Mouse (Mus musculus) adrenal gland, postnatal 36 days (tissue): ENCODE measurements around the gene Naa80. TPM values are rescaled to one million over a fixed set of nuclear protein-coding genes. Genes with fewer than 3 reads are reported as not detected.

ENCODE experiments used
- DNase-seq, 2 experiments: peaks; one replicate each; pipeline ENCODE4 v3.0.0; 2021; ENCODE audit warnings: mixed read lengths in 1 of 2
- total RNA-seq, 2 experiments: library from RNA; stranded (reverse); gene quantifications; 2 replicates each; pipeline ENCODE4 v1.2.3; 2021

Gene Naa80
- total RNA-seq, 2 experiments from 2014 or later = 14.5 to 19.5 TPM

GRCm38 (mm10) chr9:107594281-107595062 is 15.8 kb downstream of the Naa80 start:
- DNase-seq = no peak

GRCm38 (mm10) chr9:107596619-107597569 is 18.2 kb downstream of the Naa80 start:
- DNase-seq = peak in 1 of 2 experiments; percentile 41

- no peak for DNase-seq
Measured at GRCm38 (mm10) chr9:107598385-107598784, 19.7 kb downstream of the Naa80 start.

GRCm38 (mm10) chr9:107599433-107599832 is 20.7 kb downstream of the Naa80 start:
- DNase-seq = no peak

- no peak for DNase-seq
Measured at GRCm38 (mm10) chr9:107599842-107600241, 21.2 kb downstream of the Naa80 start.

- no peak for DNase-seq
Measured at GRCm38 (mm10) chr9:107600745-107601144, 22.1 kb downstream of the Naa80 start.

- no peak for DNase-seq
Measured at GRCm38 (mm10) chr9:107601275-107601674, 22.6 kb downstream of the Naa80 start.

- DNase-seq = peak; percentile 93 to 94
Measured at GRCm38 (mm10) chr9:107602068-107602648, 23.5 kb downstream of the Naa80 start.

- no peak for DNase-seq
Measured at GRCm38 (mm10) chr9:107603251-107603650, 24.6 kb downstream of the Naa80 start.

- peak; percentile 61 to 65 for DNase-seq
Measured at GRCm38 (mm10) chr9:107605041-107605661, 26.5 kb downstream of the Naa80 start.

GRCm38 (mm10) chr9:107606591-107606990 is 27.9 kb downstream of the Naa80 start:
- no peak for DNase-seq

GRCm38 (mm10) chr9:107607036-107607435 is 28.3 kb downstream of the Naa80 start:
- no peak for DNase-seq

GRCm38 (mm10) chr9:107607653-107608245 is 29.1 kb downstream of the Naa80 start:
- DNase-seq = no peak

GRCm38 (mm10) chr9:107608741-107609432 is 30.2 kb downstream of the Naa80 start, which contains the start of gene Sema3b:
Sema3b (minus strand) TSS chr9:107609229.
- DNase-seq = peak in 1 of 2 experiments; percentile 55

- DNase-seq = no peak
Measured at GRCm38 (mm10) chr9:107609433-107609830, 30.7 kb downstream of the Naa80 start.

GRCm38 (mm10) chr9:107611456-107612190 is 32.9 kb downstream of the Naa80 start:
- DNase-seq = no peak

GRCm38 (mm10) chr9:107612191-107612944 is 33.7 kb downstream of the Naa80 start:
- peak; percentile 100 for DNase-seq

GRCm38 (mm10) chr9:107612945-107613569 is 34.4 kb downstream of the Naa80 start:
- DNase-seq = peak in 1 of 2 experiments; percentile 27

- no peak for DNase-seq
Measured at GRCm38 (mm10) chr9:107615035-107615434, 36.3 kb downstream of the Naa80 start.
